Mouse (Mus musculus) spleen, adult 2 months (tissue): ENCODE data around the gene Cacna1e. TPM values are rescaled to one million over a fixed set of nuclear protein-coding genes. Genes with fewer than 3 reads are reported as not detected.

Source experiments
- DNase-seq, 2 experiments: peaks; one replicate each; pipeline versions ENCODE4 v3.0.0 to v3.0.0-alpha.2; 2012 to 2021; ENCODE audit warnings: low spot score in 2 of 2, low read depth in 1 of 2
- H3K27ac ChIP-seq: fragments of 200-500 bp; 2 replicates; pipeline ENCODE4 v1.5.1; 2012; ENCODE audit warnings: low read length, inconsistent platforms; ENCODE audit not compliant: insufficient read depth
- H3K27me3 ChIP-seq: fragments of 200-500 bp; 2 replicates; pipeline ENCODE4 v1.6.1; 2012; ENCODE audit warnings: mild to moderate bottlenecking, moderate library complexity, low read length, inconsistent platforms; ENCODE audit not compliant: control insufficient read depth, insufficient read depth
- H3K36me3 ChIP-seq: fragments of 200-500 bp; 2 replicates; pipeline ENCODE4 v1.6.1; 2012; ENCODE audit warnings: mild to moderate bottlenecking, low read length, inconsistent platforms; ENCODE audit not compliant: control insufficient read depth, insufficient read depth
- H3K4me1 ChIP-seq: fragments of 200-500 bp; 2 replicates; pipeline ENCODE4 v1.6.1; 2011; ENCODE audit warnings: inconsistent platforms; ENCODE audit not compliant: control insufficient read depth, insufficient read depth, insufficient read length
- H3K4me3 ChIP-seq: fragments of 200-500 bp; 2 replicates; pipeline ENCODE4 v1.5.1; 2011; ENCODE audit warnings: mild to moderate bottlenecking, inconsistent platforms; ENCODE audit not compliant: insufficient read depth, insufficient read length; ENCODE audit errors: extremely low read depth
- CTCF ChIP-seq: fragments of 200-500 bp; IDR thresholded peaks from 2 replicates; pipeline ENCODE4 v1.5.1; 2011; ENCODE audit warnings: mild to moderate bottlenecking, inconsistent platforms; ENCODE audit not compliant: insufficient read depth, insufficient read length, insufficient replicate concordance; ENCODE audit errors: extremely low read depth
- POLR2A ChIP-seq: fragments of 200-500 bp; IDR thresholded peaks from 2 replicates; pipeline ENCODE4 v1.6.1; 2011; ENCODE audit warnings: low read depth, low read length, inconsistent platforms
- WGBS: fragments of 180-500 bp; shearing (Covaris S2); methylation state at CpG from one replicate; pipeline ENCODE4 v1.1.7; 2018; 5-methylcytosine and 5-hydroxymethylcytosine counted together
- polyA plus RNA-seq: library from polyadenylated mRNA; depleted of rRNA; stranded (reverse); fragments of >200 nt; gene quantifications from 2 replicates; pipeline ENCODE4 v1.2.3, GENCODE M21; 2012

The Cacna1e gene
- polyA plus RNA-seq, 1 experiment, result 7.0 TPM

- TF ChIP-seq CTCF (no peak), POLR2A (no peak)
- no peak overlapping the region for H3K27ac ChIP-seq
- DNase-seq, result no peak
- no peaks in the 10 kb centered on the region for H3K4me1 ChIP-seq
- no peak overlapping the region for H3K4me3 ChIP-seq
- H3K36me3 ChIP-seq, result no peaks in the 10 kb centered on the region
- WGBS, result 94% methylated on average over 3 of the region's 3 CpGs
- H3K27me3 ChIP-seq, result no peaks in the 10 kb centered on the region
Observed at GRCm38 (mm10) chr1:154678151-154678550, 206.2 kb downstream of the Cacna1e start.

GRCm38 (mm10) chr1:154677677-154678076 lies 206.6 kb downstream of the Cacna1e start:
- 9% methylated on average over 2 of the region's 2 CpGs for WGBS
- H3K27me3 ChIP-seq, result no peaks in the 10 kb centered on the region
- H3K4me1 ChIP-seq, result no peaks in the 10 kb centered on the region
- no peak overlapping the region for H3K27ac ChIP-seq
- H3K36me3 ChIP-seq, result no peaks in the 10 kb centered on the region
- no peak for TF ChIP-seq POLR2A
- no peak for TF ChIP-seq CTCF
- no peak overlapping the region for H3K4me3 ChIP-seq
- no peak for DNase-seq

GRCm38 (mm10) chr1:154663721-154664120 lies 220.6 kb downstream of the Cacna1e start:
- H3K27ac ChIP-seq, result no peak overlapping the region
- no peak for TF ChIP-seq POLR2A
- no peak for TF ChIP-seq CTCF
- no peak for DNase-seq
- no peak overlapping the region for H3K4me3 ChIP-seq
- no peaks in the 10 kb centered on the region for H3K27me3 ChIP-seq
- no peaks in the 10 kb centered on the region for H3K36me3 ChIP-seq
- no peaks in the 10 kb centered on the region for H3K4me1 ChIP-seq

GRCm38 (mm10) chr1:154661977-154662376 lies 222.3 kb downstream of the Cacna1e start:
- Histone ChIP-seq H3K27ac (no peak overlapping the region), H3K4me1 (no peaks in the 10 kb centered on the region), H3K4me3 (no peak overlapping the region), H3K27me3 (no peaks in the 10 kb centered on the region), H3K36me3 (no peaks in the 10 kb centered on the region)
- WGBS, result 87% methylated on average over 5 of the region's 5 CpGs
- TF ChIP-seq POLR2A (no peak), CTCF (no peak)
- no peak for DNase-seq

- no peak for DNase-seq
- Histone ChIP-seq H3K4me3 (no peak overlapping the region), H3K27ac (no peak overlapping the region), H3K27me3 (no peaks in the 10 kb centered on the region), H3K4me1 (no peaks in the 10 kb centered on the region), H3K36me3 (no peaks in the 10 kb centered on the region)
- TF ChIP-seq CTCF, result no peak
- 76% methylated on average over 7 of the region's 7 CpGs for WGBS
Observed at GRCm38 (mm10) chr1:154661221-154661864, 223.0 kb downstream of the Cacna1e start.

- Histone ChIP-seq H3K27ac (no peak overlapping the region), H3K36me3 (no peaks in the 10 kb centered on the region), H3K4me1 (no peaks in the 10 kb centered on the region), H3K27me3 (no peaks in the 10 kb centered on the region), H3K4me3 (no peak overlapping the region)
- WGBS, result 28% methylated on average over 5 of the region's 5 CpGs
- TF ChIP-seq POLR2A, result no peak
- DNase-seq, result no peak
Observed at GRCm38 (mm10) chr1:154657366-154657765, 226.9 kb downstream of the Cacna1e start.

GRCm38 (mm10) chr1:154653951-154654350 lies 230.3 kb downstream of the Cacna1e start:
- no peak for DNase-seq
- 52% methylated on average over 2 of the region's 2 CpGs for WGBS
- no peak overlapping the region for H3K4me3 ChIP-seq
- H3K27me3 ChIP-seq, result no peaks in the 10 kb centered on the region
- H3K36me3 ChIP-seq, result no peaks in the 10 kb centered on the region
- TF ChIP-seq POLR2A (no peak), CTCF (no peak)
- no peaks in the 10 kb centered on the region for H3K4me1 ChIP-seq
- no peak overlapping the region for H3K27ac ChIP-seq
